Mouse (Mus musculus): ENCODE measurements around the gene Pdia6.

DNA sequence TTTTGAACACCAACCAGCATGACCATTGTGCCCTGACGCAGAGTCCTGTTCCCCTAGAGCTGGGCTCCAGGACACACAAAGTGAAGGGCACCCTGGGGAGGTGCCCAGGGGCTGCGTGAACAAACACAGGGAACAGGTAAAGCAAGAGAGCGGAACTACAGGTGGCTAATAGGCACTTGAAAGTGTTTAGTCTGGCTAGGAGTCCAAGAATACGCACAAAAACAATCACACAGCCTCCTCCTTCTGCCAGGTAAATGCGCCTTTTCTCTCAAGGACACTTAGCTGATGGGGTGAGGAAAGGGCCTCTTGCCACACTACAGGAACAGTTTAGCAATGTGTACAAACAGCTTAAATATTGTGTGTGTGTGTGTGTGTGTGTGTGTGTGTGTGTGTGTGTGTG, 49.8 kb downstream of the Pdia6 start:
- TF ChIP-seq EP300 (IDR thresholded peaks at IDR 0.05; ENCODE audit: insufficient read depth, low read depth, low read length) (no peak), POLR2A (IDR thresholded peaks at IDR 0.05; ENCODE audit: insufficient read depth, low read depth, low read length) (no peak)
